Mouse (Mus musculus) cerebellum, postnatal 36 days (tissue): Measurements from ENCODE around the gene Wtip.
"Not testable (repeated sequence)": the region's sequence is repeated elsewhere in the genome, so short reads cannot be mapped to it uniquely, and the experiment has no call there.

Experiments
- DNase-seq, 2 experiments: peaks; one replicate each; pipeline ENCODE4 v3.0.0; 2021 to 2022; ENCODE audit warnings: mixed read lengths in 2 of 2

The Wtip gene

GRCm38 (mm10) chr7:34116601-34117000 is 16.5 kb downstream of the Wtip start:
- no peak for DNase-seq

DNA sequence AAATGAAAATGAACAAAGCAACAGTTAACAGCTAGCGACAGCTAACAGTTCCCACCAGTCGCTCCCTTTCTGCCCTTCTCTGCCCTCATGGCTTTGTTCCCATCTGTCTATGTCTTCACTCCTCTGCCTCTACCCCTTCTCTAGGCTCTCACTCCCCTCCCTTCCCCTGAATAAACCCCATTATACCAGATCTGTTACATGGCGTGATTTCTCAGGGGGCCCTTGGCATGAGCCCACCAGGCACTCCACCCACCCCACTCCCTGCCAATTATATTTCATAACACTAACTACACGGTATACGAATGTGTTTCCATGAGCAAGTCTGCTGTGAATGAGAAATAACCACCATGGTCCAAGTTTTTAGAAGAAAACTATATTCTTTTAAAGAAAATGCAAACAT is 23.9 kb downstream of the Wtip start:
- no peak for DNase-seq

- no peak for DNase-seq
These were observed 31.8 kb downstream of the Wtip start for GRCm38 (mm10) chr7:34101276-34101675.

- no peak for DNase-seq
These were observed 33.1 kb downstream of the Wtip start for GRCm38 (mm10) chr7:34100002-34100401.

DNA sequence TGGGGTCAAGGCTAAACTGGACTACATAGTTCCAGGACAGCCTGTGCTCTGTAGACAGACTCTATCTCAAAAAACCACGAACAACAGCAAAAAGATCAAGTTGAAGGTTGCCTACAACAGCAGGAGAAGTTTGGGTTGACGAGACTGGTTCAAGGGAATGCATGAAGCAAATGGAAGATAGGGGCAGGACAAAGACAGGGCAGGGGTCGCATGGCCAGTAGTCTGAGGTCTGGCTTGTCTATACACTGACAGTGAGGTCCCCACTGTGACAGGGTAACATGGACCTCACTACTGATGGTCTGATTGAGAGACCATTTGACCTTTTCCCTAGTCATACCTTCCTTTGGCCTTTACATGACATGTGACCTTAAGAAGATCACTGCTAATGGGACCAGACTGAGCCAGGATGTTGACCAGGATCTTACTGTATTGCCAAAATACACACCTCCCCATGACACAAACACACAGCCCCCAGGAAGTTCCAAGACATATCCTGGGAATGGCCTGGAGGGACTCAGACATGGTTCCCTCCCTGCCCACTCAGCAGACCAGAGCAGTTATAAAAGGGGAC is 38.1 kb downstream of the Wtip start, which contains the start of gene Scgb1b30:
Gene Scgb1b30, plus strand, starts transcription at position 521 of the 571 bp plus-strand sequence.
- DNase-seq: no peak

GRCm38 (mm10) chr7:34068132-34068531 is 64.9 kb downstream of the Wtip start:
- not testable (repeated sequence) for DNase-seq
